Mouse (Mus musculus): ENCODE data around the gene Ube2v1.

Gene Ube2v1

DNA sequence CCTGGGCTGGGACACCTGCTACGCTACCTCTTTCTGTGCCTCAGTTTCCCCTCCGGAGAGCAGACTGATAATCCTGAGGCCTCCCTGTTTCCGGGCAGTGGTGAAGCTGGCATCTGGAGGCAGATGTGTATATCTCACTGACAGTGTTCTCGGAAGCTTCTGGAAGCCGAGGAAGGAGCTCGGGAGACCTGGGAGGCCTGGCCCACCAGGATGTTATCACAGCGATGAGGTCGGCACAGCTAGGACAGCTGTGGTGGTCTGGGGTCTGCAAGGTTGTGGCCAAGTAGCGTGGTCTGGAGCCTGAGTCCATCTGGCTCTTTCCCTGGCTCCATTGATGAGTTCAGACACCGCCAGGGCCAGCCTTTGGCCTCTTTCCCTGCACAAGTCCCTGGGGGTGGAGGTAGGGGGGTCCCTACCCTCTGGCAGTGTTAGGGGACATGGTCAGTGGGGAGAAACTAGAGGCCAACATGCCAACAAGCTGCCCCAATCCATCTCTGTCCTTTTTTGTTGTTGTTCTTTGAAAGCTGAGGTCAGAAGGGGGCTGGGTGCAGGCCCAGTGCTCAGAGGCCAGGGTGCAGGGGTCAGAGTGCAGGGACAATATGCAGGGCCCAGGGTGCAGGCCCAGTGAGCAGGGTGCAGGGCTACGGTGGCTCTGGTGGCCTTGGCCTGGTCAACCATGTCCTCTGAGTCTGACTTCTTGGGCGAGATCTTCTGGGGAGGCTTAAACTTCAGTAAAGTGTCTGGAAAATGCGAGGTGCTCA is 67.2 kb downstream of the Ube2v1 start:
- DNase-seq (ENCODE audit: extremely low spot score, low read depth, low spot score): no peak

GRCm38 (mm10) chr2:167563703-167564102 is 68.2 kb downstream of the Ube2v1 start:
- DNase-seq (ENCODE audit: extremely low spot score, low read depth, low spot score): no peak

- DNase-seq (ENCODE audit: extremely low spot score, low read depth, low spot score): no peak
Measured at GRCm38 (mm10) chr2:167563035-167563434, 68.9 kb downstream of the Ube2v1 start.

DNA sequence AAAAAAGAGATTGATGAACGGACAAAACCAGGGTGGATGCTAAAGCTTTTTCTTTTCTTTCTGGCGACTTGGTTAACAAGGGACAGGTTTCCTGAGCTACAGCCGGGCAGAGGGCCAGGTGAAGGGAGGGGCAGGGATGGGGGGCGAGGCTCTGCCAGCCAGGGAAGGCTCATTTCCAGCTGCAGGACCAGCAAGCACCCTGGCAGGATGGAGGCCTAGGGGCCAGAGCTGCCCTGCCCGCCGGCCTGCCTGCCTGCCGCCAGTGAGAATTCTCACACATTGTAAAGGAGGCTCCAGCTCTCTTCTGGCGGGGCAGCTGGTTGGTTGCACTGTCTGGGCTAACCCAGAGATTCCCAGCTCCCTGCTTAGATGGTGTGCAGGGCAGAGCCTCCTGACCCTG is 69.8 kb downstream of the Ube2v1 start:
- DNase-seq (ENCODE audit: extremely low spot score, low read depth, low spot score): no peak

- no peak for DNase-seq (ENCODE audit: extremely low spot score, low read depth, low spot score)
Measured at GRCm38 (mm10) chr2:167559413-167559812, 72.5 kb downstream of the Ube2v1 start.
